Mouse (Mus musculus) kidney, postnatal 0 days (tissue): ENCODE results near the gene Ahnak. TPM values are rescaled to one million over a fixed set of nuclear protein-coding genes. Genes with fewer than 3 reads are reported as not detected.

ENCODE experiments used
- ATAC-seq: fragments of 200-750 bp; cut with Nextera tagmentation; replicated peaks from 2 replicates; pipeline ENCODE4 v1.8.0; 2017; ENCODE audit warnings: low read depth, moderate number of reproducible peaks, moderate TSS enrichment, moderate library complexity; ENCODE audit not compliant: low FRiP score
- DNase-seq: peaks from one replicate; pipeline ENCODE4 v3.0.0-alpha.2; 2016; ENCODE audit warnings: low spot score
- H3K27ac ChIP-seq: fragments of 300-500 bp; sonication (generic); 2 replicates; pipeline ENCODE4 v1.5.1; 2014; ENCODE audit warnings: mild to moderate bottlenecking
- H3K27me3 ChIP-seq: fragments of 300-500 bp; sonication (generic); 2 replicates; pipeline ENCODE4 v1.6.1; 2014; ENCODE audit warnings: low read length, mixed read lengths; ENCODE audit not compliant: insufficient read depth
- H3K36me3 ChIP-seq: fragments of 300-500 bp; sonication (generic); 2 replicates; pipeline ENCODE4 v1.6.1; 2014; ENCODE audit warnings: low read length, mixed read lengths; ENCODE audit not compliant: insufficient read depth
- H3K4me1 ChIP-seq: fragments of 300-500 bp; sonication (generic); replicated peaks from 2 replicates; pipeline ENCODE4 v1.6.1; 2014; ENCODE audit warnings: antibody characterized with exemption, low read length, mixed read lengths; ENCODE audit not compliant: insufficient read depth
- H3K4me2 ChIP-seq: fragments of 300-500 bp; sonication (generic); 2 replicates; pipeline ENCODE4 v1.6.1; 2014; ENCODE audit warnings: mild to moderate bottlenecking, low read length, moderate library complexity, mixed read lengths
- H3K4me3 ChIP-seq: fragments of 300-500 bp; sonication (generic); replicated peaks from 2 replicates; pipeline ENCODE4 v1.5.1; 2014; ENCODE audit warnings: low read depth, low read length
- H3K9ac ChIP-seq: fragments of 300-500 bp; sonication (generic); 2 replicates; pipeline ENCODE4 v1.6.1; 2014; ENCODE audit warnings: low read depth, low read length
- H3K9me3 ChIP-seq: fragments of 300-500 bp; sonication (generic); replicated peaks from 2 replicates; pipeline ENCODE4 v1.6.1; 2016; ENCODE audit warnings: low read length, inconsistent platforms, mixed read lengths
- CTCF ChIP-seq: IDR thresholded peaks from 2 replicates; pipeline ENCODE4 v1.5.1; 2016; ENCODE audit warnings: antibody characterized with exemption, low read depth, mild to moderate bottlenecking, moderate library complexity
- WGBS: fragments of 180-500 bp; shearing (Covaris S2); extraction: QIAGEN DNeasy Blood & Tissue Kit; methylation state at CpG from one replicate; pipeline ENCODE4 v1.1.7; 2014; 5-methylcytosine and 5-hydroxymethylcytosine counted together
- polyA plus RNA-seq: library from polyadenylated mRNA; unstranded; fragments of >200 nt; fragmentation: Nextera tagmentation; extraction: Ambion mirVana; gene quantifications from 2 replicates; pipeline ENCODE4 v1.2.1, GENCODE M21; 2015

Gene Ahnak
- polyA plus RNA-seq, 1 experiment from 2014 or later, result 27.5 TPM

DNA sequence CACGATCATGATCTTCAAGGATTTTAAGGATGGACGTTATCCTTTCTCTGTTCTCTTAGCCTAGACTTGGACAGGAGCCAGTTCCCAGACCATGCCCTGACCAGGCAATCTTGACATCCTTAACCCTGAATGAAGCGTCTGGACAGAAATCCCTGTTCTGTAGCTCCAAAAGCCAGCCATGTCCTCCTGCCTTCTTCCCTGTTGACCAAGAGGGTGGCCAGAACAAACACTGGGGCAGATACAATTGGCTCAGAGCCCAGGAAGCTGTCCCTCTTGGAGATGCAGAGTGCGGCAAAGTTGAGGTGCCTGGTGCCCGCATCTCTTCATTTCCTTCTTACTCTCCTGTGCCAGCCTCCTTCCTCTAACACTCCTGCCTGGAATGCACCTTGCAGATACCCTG is 3.2 kb upstream of the Ahnak start:
- Histone ChIP-seq H3K36me3 (no peaks in the 10 kb centered on the region), H3K9me3 (no peaks in the 10 kb centered on the region), H3K9ac (no peak overlapping the region), H3K27me3 (no peaks in the 10 kb centered on the region), H3K4me1 (peaks cover 25% of the 10 kb centered on the region), H3K27ac (no peak overlapping the region), H3K4me2 (no peak overlapping the region), H3K4me3 (no peak overlapping the region)
- no peak for TF ChIP-seq CTCF
- ATAC-seq (no peak), DNase-seq (no peak)
- WGBS, result 53% methylated on average over 5 of the region's 5 CpGs

DNA sequence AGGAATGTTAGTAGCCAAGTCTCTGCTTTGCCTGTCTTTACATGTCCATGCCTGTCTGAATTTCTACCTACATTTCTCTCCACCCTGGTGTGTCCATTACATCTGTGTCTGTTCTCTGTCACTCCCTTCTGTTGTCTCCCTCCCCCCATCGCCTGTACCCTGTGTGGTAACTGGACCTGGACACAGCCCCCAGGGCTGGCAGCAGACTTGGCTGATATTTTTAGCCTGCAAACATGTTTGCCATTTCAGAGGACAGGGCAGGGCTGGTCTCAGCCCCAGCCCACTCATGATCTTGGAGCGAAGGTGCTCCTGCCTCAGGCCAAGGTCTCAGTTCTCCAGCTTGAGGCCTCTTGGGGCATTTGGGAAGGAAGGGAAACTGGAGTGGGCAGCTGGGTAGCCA is 1.3 kb upstream of the Ahnak start:
- no peak for DNase-seq
- no peak overlapping the region for H3K4me2 ChIP-seq
- ATAC-seq, result no peak
- H3K9ac ChIP-seq, result no peak overlapping the region
- peaks cover 37% of the 10 kb centered on the region for H3K4me1 ChIP-seq
- H3K9me3 ChIP-seq, result no peaks in the 10 kb centered on the region
- no peaks in the 10 kb centered on the region for H3K27me3 ChIP-seq
- H3K4me3 ChIP-seq, result no peak overlapping the region
- 42% methylated on average over 2 of the region's 2 CpGs for WGBS
- no peaks in the 10 kb centered on the region for H3K36me3 ChIP-seq
- H3K27ac ChIP-seq, result no peak overlapping the region
- TF ChIP-seq CTCF, result no peak

DNA sequence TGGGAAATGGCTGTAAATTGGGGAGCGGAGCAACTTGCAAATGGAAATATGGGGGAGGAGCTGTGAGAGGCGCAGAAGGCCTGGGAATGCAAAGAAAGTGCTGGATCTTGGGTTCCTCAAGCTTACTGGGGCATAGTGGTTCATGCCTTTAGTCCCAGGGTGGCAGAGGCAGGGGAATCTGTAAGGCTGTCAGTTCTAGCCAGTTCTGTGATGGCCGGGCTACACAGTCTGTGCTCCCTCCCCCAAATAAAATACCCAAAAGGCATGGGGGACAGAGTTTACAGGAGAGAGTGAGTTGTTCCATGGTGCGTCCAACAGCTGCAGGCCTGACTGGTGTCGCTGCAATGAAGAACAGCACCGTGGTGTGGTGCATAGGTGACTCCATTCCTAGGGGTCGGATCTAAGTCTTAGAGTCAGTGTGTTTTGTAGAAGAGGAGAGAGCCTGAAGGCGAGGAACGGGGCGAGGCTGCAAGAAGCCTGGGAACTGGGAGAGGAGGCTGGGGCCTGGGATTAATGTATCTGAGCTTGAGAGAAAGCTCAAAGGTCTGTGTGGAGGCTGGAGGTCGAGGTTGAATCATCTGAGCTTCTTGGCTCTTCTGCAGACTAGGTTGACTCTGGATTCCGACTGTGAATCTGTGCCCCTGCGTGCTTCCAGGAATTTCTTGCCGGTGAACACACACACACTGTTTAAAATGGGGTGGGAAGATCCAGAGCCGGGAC is 578 bp upstream of the Ahnak start:
- Histone ChIP-seq H3K27me3 (no peaks in the 10 kb centered on the region), H3K36me3 (no peaks in the 10 kb centered on the region), H3K4me3 (peak overlapping the region; percentile 79), H3K4me1 (peaks cover 37% of the 10 kb centered on the region), H3K9me3 (no peaks in the 10 kb centered on the region), H3K9ac (peak overlapping the region; percentile 86), H3K4me2 (peak overlapping the region; percentile 90), H3K27ac (peak overlapping the region; percentile 94)
- ATAC-seq (no peak), DNase-seq (peak; percentile 40)
- no peak for TF ChIP-seq CTCF
- 20% methylated on average over 15 of the region's 15 CpGs for WGBS

DNA sequence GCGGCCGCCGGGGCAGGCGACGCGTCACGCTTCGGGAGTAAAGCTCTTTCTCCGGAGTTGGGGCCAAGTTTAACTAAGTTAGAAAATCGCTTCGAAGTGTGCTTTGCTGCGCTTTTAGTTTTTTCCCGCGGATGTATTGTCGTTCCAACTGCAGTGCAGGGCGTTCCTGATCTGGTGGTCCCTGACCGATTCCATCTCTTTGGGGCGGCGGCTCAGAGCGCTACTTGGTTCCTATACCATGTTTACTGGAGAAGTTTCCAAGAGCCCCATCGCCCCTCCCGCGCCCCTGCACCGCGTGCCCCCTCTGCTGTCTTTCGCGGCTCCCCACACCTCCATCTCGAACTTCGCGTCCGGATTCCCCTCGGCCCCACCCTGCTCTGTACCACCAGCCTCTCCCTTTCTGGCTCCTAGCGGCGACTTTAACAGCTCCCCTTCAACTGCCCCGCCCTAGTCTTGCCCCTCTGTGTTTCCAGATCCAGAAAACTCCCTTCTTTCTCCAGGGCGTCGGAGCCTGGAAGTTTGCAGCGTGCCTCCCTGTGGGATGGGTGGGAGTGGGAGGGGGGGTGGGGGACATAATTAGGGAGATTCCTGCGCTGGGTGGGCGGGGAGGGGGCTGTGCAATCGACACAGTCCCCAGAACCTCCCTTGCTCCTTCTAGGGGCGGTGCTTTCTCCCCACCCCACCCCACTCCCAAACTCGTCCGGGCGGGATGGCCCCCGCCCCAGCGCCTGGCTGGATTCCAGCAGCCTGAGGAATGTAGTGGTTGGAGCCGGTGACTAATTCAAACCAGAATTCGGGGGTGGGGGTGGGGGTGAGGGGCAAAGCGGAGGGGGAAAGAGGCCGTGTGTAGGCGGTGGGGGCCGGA is 715 bp downstream of the Ahnak start:
- peak; percentile 45 for TF ChIP-seq CTCF
- H3K4me2 ChIP-seq, result peak overlapping the region; percentile 90
- H3K27ac ChIP-seq, result peak overlapping the region; percentile 94
- DNase-seq, result peak; percentile 93
- under 1% methylated on average over 53 of the region's 53 CpGs for WGBS
- H3K9ac ChIP-seq, result peak overlapping the region; percentile 86
- H3K27me3 ChIP-seq, result no peaks in the 10 kb centered on the region
- no peaks in the 10 kb centered on the region for H3K36me3 ChIP-seq
- H3K9me3 ChIP-seq, result no peaks in the 10 kb centered on the region
- ATAC-seq, result peak; percentile 66
- peaks cover 25% of the 10 kb centered on the region; the same call in 1 of the 2 replicates for H3K4me1 ChIP-seq
- peak overlapping the region; percentile 79 for H3K4me3 ChIP-seq

GRCm38 (mm10) chr19:8990432-8991102 is 1.5 kb downstream of the Ahnak start:
- no peaks in the 10 kb centered on the region for H3K36me3 ChIP-seq
- peaks cover 25% of the 10 kb centered on the region; the same call in 1 of the 2 replicates for H3K4me1 ChIP-seq
- no peaks in the 10 kb centered on the region for H3K27me3 ChIP-seq
- DNase-seq (no peak), ATAC-seq (peak; percentile 50)
- peak overlapping the region; percentile 90 for H3K4me2 ChIP-seq
- H3K27ac ChIP-seq, result peak overlapping the region; percentile 94
- 15% methylated on average over 15 of the region's 15 CpGs for WGBS
- no peak for TF ChIP-seq CTCF
- no peaks in the 10 kb centered on the region for H3K9me3 ChIP-seq
- H3K9ac ChIP-seq, result peak overlapping the region; percentile 86
- H3K4me3 ChIP-seq, result peak overlapping the region; percentile 79

GRCm38 (mm10) chr19:8991245-8991870 is 2.3 kb downstream of the Ahnak start:
- H3K4me2 ChIP-seq, result peak overlapping the region; percentile 90
- TF ChIP-seq CTCF, result no peak
- H3K9me3 ChIP-seq, result no peaks in the 10 kb centered on the region
- H3K27me3 ChIP-seq, result no peaks in the 10 kb centered on the region
- 65% methylated on average over 4 of the region's 4 CpGs for WGBS
- H3K27ac ChIP-seq, result peak overlapping the region; percentile 94
- no peaks in the 10 kb centered on the region for H3K36me3 ChIP-seq
- ATAC-seq, result no peak
- DNase-seq, result no peak
- H3K4me1 ChIP-seq, result peaks cover 25% of the 10 kb centered on the region; the same call in 1 of the 2 replicates
- peak overlapping the region; percentile 86; the same call in 1 of the 2 replicates for H3K9ac ChIP-seq
- H3K4me3 ChIP-seq, result peak overlapping the region; percentile 79
